Mouse (Mus musculus): ENCODE results near the gene Brd7.

The Brd7 gene

DNA sequence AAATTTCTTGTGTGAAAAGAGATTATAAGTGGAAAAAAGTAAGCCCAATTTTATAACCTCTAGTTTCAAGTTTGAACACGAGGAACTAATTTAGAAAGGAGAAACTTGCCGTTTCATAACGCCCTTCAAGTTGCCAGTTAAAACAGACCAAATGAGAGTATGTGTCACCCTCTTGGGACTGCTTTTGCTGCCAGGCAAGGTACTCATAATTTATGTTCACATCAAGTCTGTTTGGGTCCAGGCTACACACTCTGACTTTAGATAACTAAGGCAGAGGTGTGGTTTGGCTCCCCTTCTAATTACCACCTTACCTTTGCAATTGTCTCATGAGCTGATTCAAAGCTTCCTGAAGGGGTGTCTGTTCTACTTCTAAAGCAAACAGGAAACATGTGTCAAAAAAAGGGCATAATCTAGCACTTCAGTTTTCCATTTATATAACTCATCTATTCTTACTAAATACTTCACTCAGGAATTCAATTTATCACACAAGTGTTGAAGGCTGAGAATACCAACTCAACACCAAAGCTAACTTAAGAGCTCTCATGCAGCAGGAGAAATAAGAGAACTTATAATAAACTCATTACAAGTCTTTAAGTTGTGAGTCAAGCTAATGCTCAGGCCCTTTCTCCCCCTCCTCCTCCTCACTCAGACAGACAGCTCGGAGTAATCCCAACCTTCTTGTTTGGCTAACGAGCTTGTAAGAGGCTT is 4.6 kb downstream of the Brd7 start:
- no peak for DNase-seq (ENCODE audit: low spot score)

DNA sequence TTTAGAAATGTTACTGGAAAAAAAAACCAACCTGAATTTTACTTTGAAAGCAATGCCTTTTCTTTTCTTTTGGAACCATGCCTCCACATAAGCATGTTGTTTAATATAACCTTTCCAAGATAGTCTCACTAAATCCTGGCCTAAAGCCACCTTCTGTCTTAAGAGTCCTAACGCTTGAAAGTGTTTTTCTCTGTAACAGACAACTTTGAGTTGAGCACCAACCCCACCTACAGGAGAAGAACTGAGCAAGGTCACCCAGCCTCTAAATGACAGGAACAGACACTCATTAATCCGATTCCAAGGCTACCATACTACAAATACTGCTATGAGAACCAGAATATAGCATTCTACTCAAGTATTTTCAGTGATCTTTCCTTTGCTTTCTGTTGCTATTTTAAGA is 12.9 kb downstream of the Brd7 start:
- no peak for DNase-seq (ENCODE audit: low spot score)

DNA sequence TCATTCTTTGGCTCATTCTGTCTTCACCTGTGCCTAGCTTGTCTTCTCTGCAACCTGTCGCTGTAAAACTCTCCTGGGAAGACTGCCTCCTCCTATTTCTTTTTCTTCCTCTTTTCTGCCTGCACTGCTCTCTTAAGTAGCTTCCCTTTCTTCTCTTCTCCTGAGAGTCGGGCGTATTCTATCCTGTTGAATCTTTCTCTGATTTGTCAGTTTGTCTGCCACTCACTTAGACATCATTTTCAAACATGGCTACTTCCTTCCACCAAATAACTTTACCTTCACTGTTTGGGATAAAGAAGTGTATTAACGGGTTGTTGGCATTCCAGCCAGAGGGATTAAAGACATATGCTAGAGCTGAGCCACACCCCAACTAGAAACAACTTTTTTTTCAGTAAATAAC is 20.0 kb downstream of the Brd7 start:
- no peak for DNase-seq (ENCODE audit: low spot score)

DNA sequence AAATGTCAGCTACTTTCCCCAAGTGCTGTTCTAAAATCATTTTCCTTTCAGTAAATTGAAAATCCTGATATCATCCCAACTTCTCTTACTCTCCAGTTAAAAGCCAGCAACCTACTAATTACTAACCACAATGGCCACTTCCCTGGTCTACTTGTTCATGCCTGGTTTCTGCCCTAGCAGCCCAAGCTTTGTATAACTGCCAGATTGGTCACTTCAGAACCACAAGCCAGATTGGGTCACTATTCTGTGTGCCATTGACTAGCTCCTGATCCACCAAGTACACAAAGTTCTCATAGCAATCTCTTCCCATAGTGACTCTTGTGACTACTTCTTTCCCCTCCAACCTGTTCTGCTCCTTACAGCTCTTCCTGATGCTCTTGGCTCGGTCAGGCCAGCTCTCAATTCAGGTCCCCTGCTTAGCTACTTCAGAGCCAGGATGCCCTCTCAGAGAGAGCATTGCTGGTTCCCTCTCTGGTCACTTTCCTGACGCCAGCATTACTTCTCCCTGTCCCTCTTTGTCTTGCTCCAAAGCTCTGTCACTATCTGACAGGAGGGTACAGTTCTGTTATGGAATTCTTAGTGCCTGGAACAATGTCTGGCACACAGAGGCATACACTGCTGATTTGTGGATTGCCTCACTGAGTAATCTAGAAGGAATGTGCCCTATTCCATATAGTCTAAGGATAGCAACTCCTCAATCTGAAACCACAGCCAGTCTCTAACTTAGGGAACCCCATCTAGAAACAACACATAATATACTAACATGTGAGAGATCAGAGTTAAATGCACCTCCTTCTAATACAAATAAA is 21.9 kb downstream of the Brd7 start:
- no peak for DNase-seq (ENCODE audit: low spot score)

DNA sequence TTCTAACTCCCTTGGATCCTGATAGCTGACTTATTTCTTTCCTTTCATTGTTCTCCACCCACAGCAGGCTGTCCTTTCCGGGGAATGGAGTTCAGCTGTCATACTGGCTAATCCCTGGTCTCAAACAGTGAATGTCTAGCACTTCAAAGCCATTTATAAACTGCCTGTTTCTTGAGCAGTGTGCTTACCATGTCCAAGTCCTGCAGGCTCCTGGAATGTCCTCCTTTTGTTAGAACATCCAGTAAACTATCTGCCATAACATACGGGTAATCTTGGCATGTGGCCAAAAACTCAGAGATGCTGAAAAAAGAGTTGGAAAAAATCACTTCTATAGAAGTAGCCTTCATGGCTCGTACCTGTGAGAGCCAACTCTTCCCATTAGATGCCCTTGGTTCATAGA is 22.8 kb downstream of the Brd7 start:
- DNase-seq (ENCODE audit: low spot score) = no peak

DNA sequence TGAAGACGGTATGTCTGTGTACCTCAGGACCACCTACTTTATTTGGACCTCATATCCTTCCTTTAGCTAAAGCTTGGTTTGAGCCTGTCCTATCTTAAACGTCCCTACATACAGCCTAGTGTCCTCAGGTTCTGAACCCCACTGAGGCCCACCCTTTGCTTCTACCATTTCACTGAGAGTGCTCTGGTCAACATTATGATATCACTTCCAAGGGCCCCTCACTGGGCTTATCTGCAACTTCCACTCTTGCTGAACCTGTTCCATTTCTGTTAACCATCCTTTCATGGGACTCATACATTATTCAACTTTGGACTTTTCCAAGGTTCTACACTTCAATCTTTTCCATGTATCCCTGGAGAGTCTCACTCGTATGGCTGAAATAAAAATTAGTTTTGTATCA is 27.0 kb downstream of the Brd7 start:
- no peak for DNase-seq (ENCODE audit: low spot score)

DNA sequence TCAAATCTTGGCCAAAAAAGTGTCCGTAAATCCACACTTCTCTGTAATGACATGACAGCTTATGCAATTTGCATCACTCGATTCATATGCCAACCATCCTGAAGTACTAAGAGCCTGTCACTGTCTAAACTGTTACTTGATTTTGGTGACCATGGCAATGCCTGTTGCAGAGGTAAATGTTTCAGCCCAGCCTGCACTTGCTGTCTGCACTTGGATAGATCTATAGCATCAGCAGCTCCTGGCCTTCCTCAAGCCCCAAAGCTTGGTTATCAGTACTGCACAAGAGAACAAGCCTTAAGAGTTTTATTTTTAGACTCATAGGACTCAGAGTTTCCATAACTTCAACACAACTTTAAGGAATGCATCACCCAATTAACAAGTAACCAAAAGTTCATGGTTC is 27.6 kb downstream of the Brd7 start:
- no peak for DNase-seq (ENCODE audit: low spot score)

DNA sequence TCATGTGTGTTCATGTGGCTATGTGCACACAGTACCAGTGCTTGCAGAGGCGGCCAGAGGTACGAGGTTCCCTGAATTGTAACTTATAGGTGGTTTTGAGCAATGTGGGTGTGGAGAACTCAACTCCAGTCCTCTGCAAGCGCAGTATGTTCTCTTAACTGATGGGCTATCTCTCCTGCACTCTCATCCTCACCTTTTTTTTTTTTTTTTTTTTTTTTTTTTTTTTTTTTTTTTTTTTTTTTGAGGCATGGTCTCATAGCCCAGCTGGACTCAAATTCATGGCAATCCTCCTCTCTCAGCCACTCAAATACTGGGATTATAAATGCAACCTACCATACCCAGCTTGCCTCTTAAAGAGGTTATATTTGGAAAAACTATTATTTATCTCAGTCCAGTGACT is 31.2 kb downstream of the Brd7 start:
- DNase-seq (ENCODE audit: low spot score) = no peak

DNA sequence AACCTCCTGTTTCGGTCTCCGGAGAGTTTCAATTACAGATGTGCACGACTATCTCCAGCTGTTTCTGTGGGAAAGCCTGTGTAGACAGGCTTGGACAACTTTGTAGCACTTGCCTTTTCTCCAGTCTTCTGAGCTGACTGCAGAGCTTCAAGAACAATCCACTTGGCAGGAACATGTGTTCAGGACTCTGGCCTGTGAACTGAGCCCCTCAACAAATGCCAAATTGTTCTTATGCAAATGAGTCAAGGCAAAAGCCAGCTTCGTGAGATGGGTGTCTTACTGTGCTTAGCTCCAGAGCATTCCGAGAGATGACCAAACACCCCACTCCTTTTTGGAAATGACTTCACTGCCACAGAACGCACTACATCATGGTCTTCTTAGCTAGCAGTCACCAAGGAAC is 33.3 kb downstream of the Brd7 start:
- DNase-seq (ENCODE audit: low spot score) = no peak

DNA sequence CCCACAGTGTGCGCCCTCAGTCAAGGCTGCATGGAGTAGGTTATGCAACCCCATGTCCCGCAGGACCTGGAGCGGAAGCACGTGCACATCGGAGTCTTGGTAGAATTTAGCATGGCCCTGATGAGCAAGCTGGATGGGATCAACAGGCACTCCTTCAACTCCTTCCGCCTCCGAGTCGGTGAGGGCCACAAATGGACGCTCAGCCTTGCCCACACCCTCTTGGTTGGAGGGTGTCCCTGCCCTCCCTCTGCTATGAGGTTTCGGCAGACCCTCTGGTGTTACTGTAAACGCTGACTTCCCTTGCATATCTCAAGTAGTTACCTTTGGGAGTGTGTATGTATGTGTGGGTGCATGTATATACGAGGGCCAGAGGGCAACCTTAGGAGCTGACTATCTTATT is 35.7 kb downstream of the Brd7 start:
- no peak for DNase-seq (ENCODE audit: low spot score)

DNA sequence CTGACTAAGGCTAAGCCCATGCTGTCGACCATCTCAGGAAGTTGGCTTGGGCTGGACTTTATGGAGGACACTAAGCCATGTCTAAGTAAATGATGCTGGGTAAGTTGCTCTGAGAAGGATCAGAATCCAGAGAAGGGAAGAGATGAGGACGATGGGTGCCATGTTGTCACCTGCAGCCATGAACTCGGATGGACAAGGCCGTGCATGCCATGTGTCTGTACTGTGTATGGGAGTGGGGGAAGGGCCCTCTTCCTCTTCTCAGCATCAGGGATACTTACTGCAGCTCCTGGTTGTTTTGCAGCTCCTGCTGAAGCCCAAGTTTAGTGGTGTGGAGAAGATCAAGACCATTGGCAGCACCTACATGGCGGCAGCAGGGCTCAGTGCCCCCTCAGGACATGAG is 36.2 kb downstream of the Brd7 start:
- DNase-seq (ENCODE audit: low spot score) = no peak

DNA sequence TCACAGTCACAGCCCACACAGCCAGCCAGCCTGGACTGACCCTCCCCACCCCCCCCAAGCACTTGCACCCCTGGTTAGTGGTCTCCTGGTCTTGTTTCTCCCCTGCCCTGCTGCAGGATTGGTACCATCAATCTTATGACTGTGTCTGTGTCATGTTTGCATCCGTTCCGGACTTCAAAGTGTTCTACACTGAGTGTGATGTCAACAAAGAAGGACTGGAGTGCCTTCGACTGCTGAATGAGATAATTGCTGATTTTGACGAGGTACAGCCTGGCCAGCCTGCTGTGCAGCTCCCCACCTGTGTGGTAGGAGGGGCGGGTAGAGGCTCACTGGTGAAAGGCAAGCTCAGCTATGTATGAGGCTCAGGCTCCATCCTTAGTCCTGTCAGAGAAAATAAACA is 36.7 kb downstream of the Brd7 start:
- DNase-seq (ENCODE audit: low spot score) = no peak

DNA sequence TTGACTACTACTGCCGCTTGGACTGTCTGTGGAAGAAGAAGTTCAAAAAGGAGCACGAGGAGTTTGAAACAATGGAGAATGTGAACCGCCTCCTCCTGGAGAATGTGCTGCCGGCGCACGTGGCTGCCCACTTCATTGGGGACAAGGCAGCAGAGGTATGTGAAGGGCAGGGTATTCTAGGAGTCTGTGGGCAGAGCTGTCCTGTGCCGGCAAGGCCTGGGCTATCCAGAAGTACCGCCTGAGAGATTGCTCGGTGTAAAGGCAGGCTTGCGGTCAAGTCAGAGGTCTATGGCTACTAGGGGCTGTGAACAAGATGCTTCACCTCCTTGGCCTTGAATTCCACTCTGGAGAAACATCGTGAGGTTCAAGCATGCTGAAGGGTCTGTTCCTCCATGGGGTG is 37.2 kb downstream of the Brd7 start:
- DNase-seq (ENCODE audit: low spot score) = no peak

DNA sequence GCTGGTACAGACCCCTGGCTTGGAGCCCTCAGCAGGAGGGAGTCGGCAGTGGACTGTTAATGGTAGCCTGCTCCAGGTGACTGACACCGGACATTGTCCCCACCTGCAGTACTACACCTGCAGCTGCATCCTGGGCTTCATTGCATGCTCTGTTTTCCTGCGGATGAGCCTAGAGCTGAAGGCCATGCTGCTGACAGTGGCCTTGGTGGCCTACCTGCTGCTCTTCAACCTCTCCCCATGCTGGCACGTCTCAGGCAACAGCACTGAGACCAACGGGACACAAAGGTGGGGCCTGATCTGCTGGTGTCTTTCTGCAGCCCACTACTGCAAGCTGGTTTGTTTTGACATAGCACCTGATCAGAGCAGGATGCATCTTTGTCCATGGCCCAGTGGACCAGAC is 38.5 kb downstream of the Brd7 start:
- DNase-seq (ENCODE audit: low spot score) = no peak

DNA sequence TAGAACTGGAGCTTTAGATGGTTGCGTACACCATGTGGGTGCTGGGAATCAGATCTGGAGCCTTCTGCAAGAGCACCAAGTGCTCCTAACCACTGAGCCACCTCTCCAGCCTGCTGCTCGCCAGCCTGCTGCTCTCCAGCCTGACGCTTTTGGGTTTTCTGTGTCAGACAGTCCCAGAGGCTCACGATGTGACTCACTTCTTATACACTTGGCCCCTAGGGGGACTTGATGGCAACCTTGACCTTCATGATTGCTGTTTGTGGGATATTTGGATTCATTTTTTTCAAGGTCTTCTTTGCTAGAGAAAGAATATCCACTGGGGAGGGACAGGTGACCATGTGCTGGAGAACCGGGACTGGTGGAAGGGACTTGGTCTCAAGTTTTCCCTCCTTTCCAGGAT is 40.6 kb downstream of the Brd7 start:
- no peak for DNase-seq (ENCODE audit: low spot score)

DNA sequence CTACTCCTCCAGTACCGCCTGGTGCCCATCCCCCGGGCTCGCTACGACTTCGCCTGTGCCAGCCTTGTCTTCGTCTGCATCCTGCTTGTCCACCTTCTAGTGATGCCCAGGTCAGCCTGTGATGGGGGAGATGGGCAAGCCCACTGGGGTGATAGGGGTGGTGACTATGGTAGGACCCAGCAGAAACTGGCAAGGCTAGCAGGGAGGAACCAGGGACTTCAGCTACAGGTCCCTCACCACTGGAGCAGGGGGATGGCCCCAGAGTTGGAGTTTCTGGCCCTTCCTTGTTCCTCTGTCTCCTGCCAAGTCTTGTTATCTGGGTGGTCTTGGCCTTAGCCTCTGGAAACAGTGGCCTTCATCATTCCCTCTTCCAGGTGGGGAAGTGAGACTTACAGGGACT is 41.9 kb downstream of the Brd7 start:
- peak; percentile 54 for DNase-seq (ENCODE audit: low spot score)

DNA sequence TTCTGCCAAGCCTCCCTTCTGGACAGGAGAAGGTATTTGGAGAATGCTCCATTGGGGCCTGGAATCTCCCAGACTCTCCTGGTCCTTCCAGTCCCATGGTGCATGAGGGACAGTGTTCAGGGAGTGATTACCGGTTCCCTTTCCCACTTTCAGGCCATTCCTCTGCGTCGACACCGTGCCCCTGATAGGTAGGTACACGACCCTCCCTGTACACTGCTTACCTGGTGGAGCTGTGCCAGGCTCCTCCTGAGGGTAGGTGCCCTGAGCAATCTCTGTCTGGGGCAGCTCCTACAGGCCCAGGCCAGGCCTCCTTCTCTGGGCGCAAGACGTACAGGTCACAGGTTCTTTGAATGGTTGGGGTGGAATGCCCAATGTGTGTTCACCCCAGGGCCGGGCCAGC is 43.8 kb downstream of the Brd7 start:
- peak; percentile 43 for DNase-seq (ENCODE audit: low spot score)

DNA sequence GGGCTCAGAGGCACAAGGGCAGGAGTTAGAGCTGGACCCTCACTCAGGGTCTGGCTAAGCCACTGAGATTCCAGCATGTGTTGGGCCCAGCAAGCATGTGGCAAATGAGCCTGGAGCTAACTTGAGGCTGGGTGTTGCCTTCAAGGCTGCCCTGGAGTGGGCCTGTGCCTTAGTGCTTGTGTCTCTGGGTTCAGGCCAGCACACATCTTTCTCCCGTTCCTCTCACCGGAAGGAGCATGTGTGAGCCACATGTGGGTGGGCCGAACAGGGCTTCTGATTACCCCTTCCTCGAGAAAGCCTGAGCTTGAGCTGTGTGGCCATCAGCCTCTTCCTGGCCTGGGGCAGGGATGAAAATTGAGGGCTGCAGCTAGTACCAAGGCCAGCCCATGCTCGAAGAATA is 44.7 kb downstream of the Brd7 start:
- peak; percentile 45 for DNase-seq (ENCODE audit: low spot score)

DNA sequence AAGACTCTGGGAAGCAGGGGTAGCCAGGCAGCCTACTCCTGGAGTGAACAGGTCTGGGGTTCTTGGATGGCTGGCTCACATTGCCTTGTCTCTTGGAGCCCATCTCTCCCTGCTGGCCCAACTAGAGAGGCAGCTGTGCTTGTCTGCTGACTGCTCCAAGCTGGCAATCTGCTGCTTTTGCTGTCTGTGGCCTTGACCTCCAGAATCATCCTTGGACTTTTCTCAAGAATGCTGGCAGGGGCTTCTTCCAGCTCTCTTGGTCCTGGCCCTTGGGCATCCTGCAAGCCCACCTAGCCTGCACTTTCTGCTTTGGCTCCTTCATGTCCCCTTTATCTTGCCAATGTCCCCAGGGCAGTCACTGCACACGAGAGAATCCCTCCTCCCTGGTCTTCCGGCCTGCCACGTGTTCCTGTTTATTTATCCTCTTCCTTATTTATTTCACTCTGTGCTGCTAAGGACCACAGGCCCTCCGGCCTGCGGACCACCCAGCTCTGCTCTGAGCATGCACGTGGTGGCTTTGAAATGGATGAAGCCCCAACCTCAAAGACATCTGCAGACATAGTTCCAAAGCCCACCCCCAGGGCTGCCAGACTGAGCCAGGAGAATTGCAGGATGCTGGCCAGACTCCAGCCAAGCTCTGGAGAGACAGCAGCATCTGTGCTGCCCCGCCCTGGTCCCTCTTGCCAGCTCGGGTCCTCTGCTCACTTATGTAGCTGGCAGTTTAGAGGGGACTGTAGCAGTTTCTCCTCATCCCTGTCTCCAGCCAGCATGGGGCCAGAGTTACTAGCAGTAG is 45.7 kb downstream of the Brd7 start:
- peak; percentile 85 for DNase-seq (ENCODE audit: low spot score)

DNA sequence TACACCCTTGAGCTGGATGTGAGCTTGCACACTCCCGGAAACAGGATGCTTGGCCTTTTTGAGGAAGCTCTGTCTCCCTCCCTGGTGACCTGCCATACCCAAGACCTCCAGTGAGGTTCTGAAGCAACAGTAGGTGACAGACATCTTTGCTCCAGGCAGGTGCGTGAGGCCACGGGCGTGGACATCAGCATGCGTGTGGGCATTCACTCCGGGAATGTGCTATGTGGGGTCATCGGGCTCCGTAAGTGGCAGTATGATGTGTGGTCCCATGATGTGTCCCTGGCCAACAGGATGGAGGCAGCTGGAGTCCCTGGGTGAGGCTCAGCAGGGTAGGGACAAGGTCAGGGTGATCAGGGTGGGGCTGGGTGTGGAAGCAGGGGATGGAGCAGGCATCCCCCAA is 46.7 kb downstream of the Brd7 start:
- DNase-seq (ENCODE audit: low spot score) = no peak

DNA sequence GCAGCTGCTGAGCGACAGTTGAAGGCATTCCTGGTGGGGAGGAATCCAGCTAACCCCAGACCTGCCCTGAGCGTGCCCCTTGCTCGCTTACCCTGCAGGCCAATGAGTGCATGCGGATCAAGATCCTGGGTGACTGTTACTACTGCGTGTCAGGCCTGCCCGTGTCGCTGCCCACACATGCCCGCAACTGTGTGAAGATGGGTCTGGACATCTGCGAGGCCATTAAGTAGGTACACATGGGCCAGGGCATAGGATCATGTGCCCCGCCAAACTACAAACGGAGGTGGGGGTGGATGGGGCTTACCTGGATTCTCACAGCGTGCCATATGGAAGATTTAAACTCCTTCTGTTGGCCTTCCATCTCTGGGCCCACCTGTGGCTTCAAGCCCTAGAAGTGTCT is 48.0 kb downstream of the Brd7 start:
- no peak for DNase-seq (ENCODE audit: low spot score)

DNA sequence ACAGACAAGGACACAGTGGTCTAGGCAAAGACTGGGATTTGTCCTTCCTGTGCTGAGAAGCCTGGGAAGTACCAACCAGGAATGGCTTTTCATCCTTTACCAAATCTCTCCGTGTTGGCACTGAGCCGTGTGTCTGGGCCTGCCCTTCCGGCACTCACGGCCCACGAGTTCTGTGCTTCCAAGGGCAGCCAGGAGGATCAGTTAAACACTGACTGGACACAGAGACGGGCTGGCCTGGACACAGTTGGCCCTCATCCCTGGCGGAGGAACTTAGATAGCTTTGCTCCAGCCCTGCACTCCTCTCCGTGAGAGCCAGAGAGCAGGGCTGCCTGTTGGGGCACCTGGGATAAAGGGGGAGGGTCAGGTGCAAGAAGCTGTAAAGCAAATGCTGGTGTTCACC is 49.0 kb downstream of the Brd7 start:
- DNase-seq (ENCODE audit: low spot score) = peak; percentile 87

DNA sequence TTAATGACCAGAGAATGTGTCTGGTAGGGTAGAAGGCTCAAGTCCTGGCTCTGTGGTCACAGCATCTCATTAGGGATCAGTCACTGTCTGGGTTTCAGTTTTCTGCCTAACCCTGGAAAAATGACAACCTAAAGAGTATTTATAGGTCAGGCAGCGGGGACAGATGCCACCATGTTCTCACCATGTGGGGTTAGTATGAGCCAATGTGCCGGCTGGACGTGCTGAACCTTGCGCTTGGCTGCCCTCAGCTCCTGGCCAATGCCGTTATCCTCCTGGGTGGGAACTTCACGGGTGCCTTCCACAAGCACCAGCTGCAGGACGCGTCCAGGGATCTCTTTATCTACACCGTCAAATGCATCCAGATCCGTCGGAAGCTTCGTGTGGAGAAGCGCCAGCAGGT is 51.7 kb downstream of the Brd7 start:
- DNase-seq (ENCODE audit: low spot score) = no peak

Data from testis, postnatal 10 days (tissue).